In the genomic region with DNA sequence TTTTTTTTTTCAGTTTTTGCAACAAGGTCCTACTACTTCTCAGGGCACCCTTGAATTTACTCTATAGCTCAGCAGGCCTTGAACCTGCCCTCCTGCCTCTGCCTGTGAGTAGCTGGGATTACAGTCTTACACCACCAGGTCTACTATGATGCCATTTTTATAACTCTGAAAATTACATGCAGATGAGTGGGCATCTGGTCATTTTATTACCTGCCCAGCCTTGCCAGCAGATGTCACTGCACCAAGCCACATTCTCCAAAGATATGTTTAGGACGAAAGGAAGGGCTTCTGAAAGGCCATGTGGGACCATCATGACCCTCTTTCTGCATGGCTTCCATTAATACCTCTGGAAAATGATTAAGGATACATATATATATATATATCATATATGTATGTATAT, we compare ENCODE assay signal across 14 mouse cellular contexts. TPM values are rescaled to one million over a fixed set of nuclear protein-coding genes. Genes with fewer than 3 reads are reported as not detected.
DNase-seq lines count a peak whose midpoint lies in the region; ATAC-seq and TF ChIP-seq lines count a peak whose summit lies in the region.
"Had no signal": no experiment of that assay in that cellular context is flagged by ENCODE, and none has a peak within 500 bp of the region (broad histone marks: within the 10 kb centered on the region; RNA-seq: fewer than 3 reads in every experiment).

No protein-coding gene starts in this region.

- 46% methylated on average over 1 of the region's 1 CpGs for WGBS in forebrain, postnatal 0 days
- WGBS in forebrain, embryonic 12.5 days, result 68% methylated on average over 1 of the region's 1 CpGs
- WGBS in forebrain, embryonic 14.5 days, result 62% methylated on average over 1 of the region's 1 CpGs

- H3K27ac ChIP-seq in forebrain, postnatal 0 days (ENCODE audit: low read depth, low read length), result no peak overlapping the region
- no peak overlapping the region for H3K27ac ChIP-seq in forebrain, embryonic 12.5 days
- no peak overlapping the region for H3K27ac ChIP-seq in left cerebral cortex, adult 2 months
- H3K27ac ChIP-seq in forebrain, embryonic 14.5 days (ENCODE audit: low read depth, low read length), result no peak overlapping the region
- H3K27ac ChIP-seq: heart, embryonic 13.5 days had no signal

- no peak for ATAC-seq in forebrain, postnatal 0 days
- no peak for ATAC-seq in forebrain, embryonic 12.5 days (ENCODE audit: low FRiP score)
- peak; percentile 50; the same call in 1 of the 2 replicates for ATAC-seq in granulocyte monocyte progenitor cell, adult 5-6 weeks (replicated peaks; ENCODE audit: poor library complexity, severe bottlenecking)
- ATAC-seq in megakaryocyte progenitor cell, adult 5-6 weeks (replicated peaks; ENCODE audit: poor library complexity), result peak; percentile 37
- ATAC-seq in forebrain, embryonic 14.5 days, result no peak

- intact Hi-C loops in left cerebral cortex, adult 2 months (cut with DNase I), result no loop called here

- H3K27me3 ChIP-seq in forebrain, postnatal 0 days (ENCODE audit: insufficient read depth, low read length), result no peaks in the 10 kb centered on the region
- no peaks in the 10 kb centered on the region for H3K27me3 ChIP-seq in forebrain, embryonic 12.5 days
- H3K27me3 ChIP-seq in forebrain, embryonic 14.5 days (replicated peaks; ENCODE audit: control insufficient read depth, insufficient read depth, low read length), result no peaks in the 10 kb centered on the region
- H3K27me3 ChIP-seq: heart, embryonic 13.5 days had no signal

- no peaks in the 10 kb centered on the region for H3K9me3 ChIP-seq in forebrain, postnatal 0 days (ENCODE audit: low read length)
- no peaks in the 10 kb centered on the region for H3K9me3 ChIP-seq in forebrain, embryonic 12.5 days
- no peaks in the 10 kb centered on the region for H3K9me3 ChIP-seq in forebrain, embryonic 14.5 days (replicated peaks; ENCODE audit: control insufficient read depth, low read length)
- H3K9me3 ChIP-seq: heart, embryonic 13.5 days; megakaryocyte, embryonic 14.5 days had no signal

- peak; percentile 26; the same call in 1 of the 2 replicates for TF ChIP-seq CTCF in forebrain, postnatal 0 days (IDR thresholded peaks at IDR 0.05; ENCODE audit: low read depth)
- peak; percentile 33 for TF ChIP-seq CTCF in left cerebral cortex, adult 2 months (IDR thresholded peaks at IDR 0.05)

- no peak overlapping the region for H3K9ac ChIP-seq in forebrain, postnatal 0 days
- no peak overlapping the region for H3K9ac ChIP-seq in forebrain, embryonic 12.5 days
- H3K9ac ChIP-seq in forebrain, embryonic 14.5 days (ENCODE audit: low read length), result no peak overlapping the region
- H3K9ac ChIP-seq: heart, embryonic 13.5 days had no signal

- no peaks in the 10 kb centered on the region for H3K4me1 ChIP-seq in forebrain, postnatal 0 days (ENCODE audit: insufficient read depth)
- no peaks in the 10 kb centered on the region for H3K4me1 ChIP-seq in forebrain, embryonic 12.5 days
- H3K4me1 ChIP-seq in forebrain, embryonic 14.5 days (ENCODE audit: control insufficient read depth, insufficient read depth, low read length), result no peaks in the 10 kb centered on the region

- no peak overlapping the region for H3K4me3 ChIP-seq in forebrain, postnatal 0 days (ENCODE audit: low read depth, low read length)
- no peak overlapping the region for H3K4me3 ChIP-seq in forebrain, embryonic 12.5 days (replicated peaks)
- no peak overlapping the region for H3K4me3 ChIP-seq in left cerebral cortex, adult 2 months
- H3K4me3 ChIP-seq in forebrain, embryonic 14.5 days (ENCODE audit: low read depth, low read length), result no peak overlapping the region
- H3K4me3 ChIP-seq: heart, embryonic 13.5 days; megakaryocyte, embryonic 14.5 days; myocyte had no signal

- no peaks in the 10 kb centered on the region for H3K36me3 ChIP-seq in forebrain, postnatal 0 days (ENCODE audit: insufficient read depth)
- no peaks in the 10 kb centered on the region for H3K36me3 ChIP-seq in forebrain, embryonic 12.5 days (replicated peaks)
- H3K36me3 ChIP-seq in forebrain, embryonic 14.5 days (ENCODE audit: control insufficient read depth, insufficient read depth, low read length), result no peaks in the 10 kb centered on the region
- H3K36me3 ChIP-seq: heart, embryonic 13.5 days had no signal

- no peak overlapping the region for H3K4me2 ChIP-seq in forebrain, postnatal 0 days (ENCODE audit: low read depth)
- H3K4me2 ChIP-seq in forebrain, embryonic 12.5 days, result no peak overlapping the region
- no peak overlapping the region for H3K4me2 ChIP-seq in forebrain, embryonic 14.5 days (ENCODE audit: low read length)
- H3K4me2 ChIP-seq: heart, embryonic 13.5 days had no signal

- DNase-seq in forebrain, postnatal 0 days, result no peak
- no peak for DNase-seq in left cerebral cortex, adult 2 months (ENCODE audit: extremely low spot score in 1 of 2, low spot score in 2 of 2)
- no peak for DNase-seq in left cerebral cortex, adult 8-10 months (ENCODE audit: low spot score in 2 of 2)
- DNase-seq in forebrain, embryonic 14.5 days (ENCODE audit: low spot score), result no peak
- DNase-seq in cerebellum, postnatal 25 days, result no peak
- DNase-seq: spleen, adult 18-20 months had no signal

RNA-seq across cellular contexts. Expression of gene Kat7, which starts 9.5 kb away (rescaled TPM):
- total RNA-seq in forebrain, postnatal 0 days (2014; rRNA removed), result 69.0 and 78.2 TPM in 2 replicates
- 62.5 and 72.8 TPM in 2 replicates for polyA plus RNA-seq in forebrain, postnatal 0 days (2015; fragmentation: Nextera tagmentation; extraction: Ambion mirVana)
- polyA plus RNA-seq in forebrain, embryonic 12.5 days (2016; fragmentation: Nextera tagmentation; extraction: Ambion mirVana), result 83.9 and 92.1 TPM in 2 replicates
- 10 to 100 TPM; 72.3 to 77.2 TPM for total RNA-seq in left cerebral cortex, adult 2 months (2021)
- total RNA-seq in left cerebral cortex, adult 8-10 months (2022), result 100 to 1,000 TPM in 1 of 4 experiments, 10 to 100 TPM in 3; 72.6 to 100 (median 82.6) TPM
- 75.0 and 78.0 TPM in 2 replicates for total RNA-seq in granulocyte monocyte progenitor cell, adult 5-6 weeks (2014; fragmentation: Nextera tagmentation)
- total RNA-seq in granulocyte monocyte progenitor cell, adult 5-6 weeks (2017), result 71.7 and 77.2 TPM in 2 replicates
- 99.1 and 111 TPM in 2 replicates for total RNA-seq in megakaryocyte progenitor cell, adult 5-6 weeks (2015)
- total RNA-seq in megakaryocyte progenitor cell, adult 5-6 weeks (2017), result 70.8 and 73.3 TPM in 2 replicates
- 66.5 and 68.0 TPM in 2 replicates for polyA plus RNA-seq in forebrain, embryonic 14.5 days (2014; fragmentation: Nextera tagmentation; extraction: Ambion mirVana)

RNA-seq across cellular contexts. Expression of gene Fam117a, which starts 17.3 kb away (rescaled TPM):
- total RNA-seq in forebrain, postnatal 0 days (2014; rRNA removed), result 5.5 TPM in 2 replicates
- polyA plus RNA-seq in forebrain, postnatal 0 days (2015; fragmentation: Nextera tagmentation; extraction: Ambion mirVana), result 1.0 and 1.8 TPM in 2 replicates
- polyA plus RNA-seq in forebrain, embryonic 12.5 days (2016; fragmentation: Nextera tagmentation; extraction: Ambion mirVana), result 6.0 and 7.8 TPM in 2 replicates
- 1 to 10 TPM; 3.0 to 3.6 TPM for total RNA-seq in left cerebral cortex, adult 2 months (2021)
- 1 to 10 TPM; 5.6 to 9.0 (median 6.2) TPM for total RNA-seq in left cerebral cortex, adult 8-10 months (2022)
- total RNA-seq in granulocyte monocyte progenitor cell, adult 5-6 weeks (2014; fragmentation: Nextera tagmentation), result 127 and 147 TPM in 2 replicates
- 90.2 and 90.8 TPM in 2 replicates for total RNA-seq in granulocyte monocyte progenitor cell, adult 5-6 weeks (2017)
- total RNA-seq in megakaryocyte progenitor cell, adult 5-6 weeks (2015), result 90.4 and 98.3 TPM in 2 replicates
- total RNA-seq in megakaryocyte progenitor cell, adult 5-6 weeks (2017), result 89.6 and 91.8 TPM in 2 replicates
- 3.3 and 4.0 TPM in 2 replicates for polyA plus RNA-seq in forebrain, embryonic 14.5 days (2014; fragmentation: Nextera tagmentation; extraction: Ambion mirVana)

RNA-seq across cellular contexts. Expression of gene Tac4, which starts 58.2 kb away (rescaled TPM):
- not detected in 2 replicates for total RNA-seq in forebrain, postnatal 0 days (2014; rRNA removed)
- polyA plus RNA-seq in forebrain, postnatal 0 days (2015; fragmentation: Nextera tagmentation; extraction: Ambion mirVana), result not detected in 2 replicates
- polyA plus RNA-seq in forebrain, embryonic 12.5 days (2016; fragmentation: Nextera tagmentation; extraction: Ambion mirVana), result 0.20 TPM in 1 of 2 replicates, not detected in the other
- not detected for total RNA-seq in left cerebral cortex, adult 2 months (2021)
- total RNA-seq in left cerebral cortex, adult 8-10 months (2022), result not detected
- not detected in 2 replicates for total RNA-seq in granulocyte monocyte progenitor cell, adult 5-6 weeks (2014; fragmentation: Nextera tagmentation)
- not detected in 2 replicates for total RNA-seq in granulocyte monocyte progenitor cell, adult 5-6 weeks (2017)
- total RNA-seq in megakaryocyte progenitor cell, adult 5-6 weeks (2015), result not detected in 2 replicates
- not detected in 2 replicates for total RNA-seq in megakaryocyte progenitor cell, adult 5-6 weeks (2017)
- not detected in 2 replicates for polyA plus RNA-seq in forebrain, embryonic 14.5 days (2014; fragmentation: Nextera tagmentation; extraction: Ambion mirVana)
- total RNA-seq: layer of hippocampus, adult 18-20 months; left cerebral cortex, postnatal 25 days had no signal
- polyA plus RNA-seq: heart, embryonic 13.5 days had no signal

Comparison
In these comparisons a context has a peak if more than half of its experiments do, and no peak if none do; other contexts are left out.
1. ATAC-seq: peak in granulocyte monocyte progenitor cell, adult 5-6 weeks (single experiment) and megakaryocyte progenitor cell, adult 5-6 weeks (single experiment); none in forebrain, postnatal 0 days (single experiment), forebrain, embryonic 12.5 days (single experiment) and forebrain, embryonic 14.5 days (single experiment).
2. RNA of gene Fam117a, which starts 17.3 kb away (total RNA-seq): 90.2 to 147 TPM in granulocyte monocyte progenitor cell, adult 5-6 weeks and 89.6 to 98.3 TPM in megakaryocyte progenitor cell, adult 5-6 weeks; 5.6 to 9.0 TPM in left cerebral cortex, adult 8-10 months, 5.5 TPM in forebrain, postnatal 0 days and 3.0 to 3.6 TPM in left cerebral cortex, adult 2 months; every median in the first group is over 4 times any median in the second.